Mouse (Mus musculus): ENCODE measurements at regions not wholly inside any gene's neighbourhood (a gene's known extent, or its start where the extent isn't known, plus 50 kb on each side); places are given as distances from the start of the nearest gene placed in this dataset.
"Not testable (repeated sequence)": the region's sequence is repeated elsewhere in the genome, so short reads cannot be mapped to it uniquely, and the experiment has no call there.

- no peaks in the 10 kb centered on the region for H3K4me1 ChIP-seq (ENCODE audit: control insufficient read depth, insufficient read depth, low read length)
- no peak for DNase-seq
- no peak overlapping the region for H3K9ac ChIP-seq (ENCODE audit: low read depth, low read length)
- no peaks in the 10 kb centered on the region for H3K36me3 ChIP-seq (ENCODE audit: control insufficient read depth, insufficient read depth, low read length)
- no peaks in the 10 kb centered on the region for H3K79me2 ChIP-seq (replicated peaks; ENCODE audit: control insufficient read depth, insufficient read depth, low read length)
- TF ChIP-seq CTCF (IDR thresholded peaks at IDR 0.05) (no peak), POLR2A (IDR thresholded peaks at IDR 0.05; ENCODE audit: insufficient read depth, low read depth, low read length) (no peak), EP300 (IDR thresholded peaks at IDR 0.05; ENCODE audit: insufficient read depth, low read depth, low read length) (no peak)
- intact Hi-C loops (cut with DNase I) = no loop called here
- no peak overlapping the region for H3K4me3 ChIP-seq
- 76% methylated on average over 4 of the region's 4 CpGs for WGBS
- no peaks in the 10 kb centered on the region for H3K27me3 ChIP-seq (ENCODE audit: control insufficient read depth, insufficient read depth, low read length)
- no peak overlapping the region for H3K27ac ChIP-seq
These were observed 364.7 kb upstream of the 1700008P02Rik start for GRCm38 (mm10) chr3:6984918-6985317.

GRCm38 (mm10) chr3:6957681-6958080 is 337.4 kb upstream of the 1700008P02Rik start:
- no peaks in the 10 kb centered on the region for H3K79me2 ChIP-seq (replicated peaks; ENCODE audit: control insufficient read depth, insufficient read depth, low read length)
- TF ChIP-seq CTCF (IDR thresholded peaks at IDR 0.05) = no peak
- 85% methylated on average over 7 of the region's 7 CpGs for WGBS
- DNase-seq = no peak
- H3K9ac ChIP-seq (ENCODE audit: low read depth, low read length) = no peak overlapping the region
- no peaks in the 10 kb centered on the region for H3K36me3 ChIP-seq (ENCODE audit: control insufficient read depth, insufficient read depth, low read length)
- no peak overlapping the region for H3K27ac ChIP-seq
- H3K27me3 ChIP-seq (ENCODE audit: control insufficient read depth, insufficient read depth, low read length) = no peaks in the 10 kb centered on the region
- intact Hi-C loops (cut with DNase I) = no loop called here
- H3K4me1 ChIP-seq (ENCODE audit: control insufficient read depth, insufficient read depth, low read length) = no peaks in the 10 kb centered on the region
- no peak overlapping the region for H3K4me3 ChIP-seq

- Histone ChIP-seq H3K9ac (ENCODE audit: low read depth, low read length) (no peak overlapping the region), H3K4me1 (ENCODE audit: control insufficient read depth, insufficient read depth, low read length) (no peaks in the 10 kb centered on the region), H3K27me3 (ENCODE audit: control insufficient read depth, insufficient read depth, low read length) (no peaks in the 10 kb centered on the region), H3K4me3 (no peak overlapping the region), H3K79me2 (replicated peaks; ENCODE audit: control insufficient read depth, insufficient read depth, low read length) (no peaks in the 10 kb centered on the region), H3K36me3 (ENCODE audit: control insufficient read depth, insufficient read depth, low read length) (no peaks in the 10 kb centered on the region), H3K27ac (no peak overlapping the region)
- whole genome bisulfite sequencing = 66% methylated on average over 4 of the region's 4 CpGs
- TF ChIP-seq CTCF (IDR thresholded peaks at IDR 0.05) (no peak), EP300 (IDR thresholded peaks at IDR 0.05; ENCODE audit: insufficient read depth, low read depth, low read length) (no peak), POLR2A (IDR thresholded peaks at IDR 0.05; ENCODE audit: insufficient read depth, low read depth, low read length) (no peak)
- no peak for DNase-seq
- intact Hi-C loops (cut with DNase I) = no loop called here
These were observed 312.4 kb upstream of the 1700008P02Rik start for GRCm38 (mm10) chr3:6932535-6933103.

DNA sequence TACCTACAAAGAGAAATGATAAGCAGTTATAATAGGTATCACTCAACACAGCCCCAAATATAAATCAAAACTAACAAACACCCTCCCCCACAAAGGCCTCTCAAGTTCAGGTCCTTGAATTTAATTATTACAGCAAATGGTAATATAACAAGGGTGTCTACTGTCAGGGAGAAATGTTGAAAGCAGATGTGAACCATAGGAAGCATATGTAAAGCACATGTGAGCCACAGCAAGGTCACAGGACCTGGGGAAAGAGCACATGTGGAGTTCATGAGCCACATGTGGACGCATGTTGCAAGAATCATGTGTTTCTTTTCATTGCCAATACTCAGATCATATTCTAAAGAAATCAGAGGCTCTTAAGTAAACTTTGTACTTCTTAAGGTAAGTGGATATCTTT is 306.5 kb upstream of the 1700008P02Rik start:
- no peak overlapping the region for H3K4me3 ChIP-seq
- H3K27me3 ChIP-seq (ENCODE audit: control insufficient read depth, insufficient read depth, low read length) = no peaks in the 10 kb centered on the region
- TF ChIP-seq EP300 (IDR thresholded peaks at IDR 0.05; ENCODE audit: insufficient read depth, low read depth, low read length) (no peak), POLR2A (IDR thresholded peaks at IDR 0.05; ENCODE audit: insufficient read depth, low read depth, low read length) (no peak), CTCF (IDR thresholded peaks at IDR 0.05) (no peak)
- WGBS = 68% methylated on average over 1 of the region's 1 CpGs
- no peak overlapping the region for H3K27ac ChIP-seq
- intact Hi-C loops (cut with DNase I) = no loop called here
- no peaks in the 10 kb centered on the region for H3K36me3 ChIP-seq (ENCODE audit: control insufficient read depth, insufficient read depth, low read length)
- no peak overlapping the region for H3K9ac ChIP-seq (ENCODE audit: low read depth, low read length)
- no peak for DNase-seq
- H3K79me2 ChIP-seq (replicated peaks; ENCODE audit: control insufficient read depth, insufficient read depth, low read length) = no peaks in the 10 kb centered on the region
- no peaks in the 10 kb centered on the region for H3K4me1 ChIP-seq (ENCODE audit: control insufficient read depth, insufficient read depth, low read length)

GRCm38 (mm10) chr3:6922647-6923046 is 302.4 kb upstream of the 1700008P02Rik start:
- H3K36me3 ChIP-seq (ENCODE audit: control insufficient read depth, insufficient read depth, low read length); H3K27me3 ChIP-seq (ENCODE audit: control insufficient read depth, insufficient read depth, low read length); H3K4me3 ChIP-seq; H3K4me1 ChIP-seq (ENCODE audit: control insufficient read depth, insufficient read depth, low read length); H3K9ac ChIP-seq (ENCODE audit: low read depth, low read length); H3K27ac ChIP-seq; intact Hi-C loops (cut with DNase I); H3K79me2 ChIP-seq (replicated peaks; ENCODE audit: control insufficient read depth, insufficient read depth, low read length); DNase-seq: not testable (repeated sequence)
- WGBS = 33% methylated on average over 2 of the region's 2 CpGs

GRCm38 (mm10) chr3:6920253-6920652 is 300.0 kb upstream of the 1700008P02Rik start:
- no peaks in the 10 kb centered on the region for H3K4me1 ChIP-seq (ENCODE audit: control insufficient read depth, insufficient read depth, low read length)
- intact Hi-C loops (cut with DNase I) = no loop called here
- no peak for DNase-seq
- H3K79me2 ChIP-seq (replicated peaks; ENCODE audit: control insufficient read depth, insufficient read depth, low read length) = no peaks in the 10 kb centered on the region
- no peak overlapping the region for H3K4me3 ChIP-seq
- TF ChIP-seq CTCF (IDR thresholded peaks at IDR 0.05) (no peak), POLR2A (IDR thresholded peaks at IDR 0.05; ENCODE audit: insufficient read depth, low read depth, low read length) (no peak), EP300 (IDR thresholded peaks at IDR 0.05; ENCODE audit: insufficient read depth, low read depth, low read length) (no peak)
- H3K27ac ChIP-seq = no peak overlapping the region
- WGBS = 68% methylated on average over 3 of the region's 3 CpGs
- H3K27me3 ChIP-seq (ENCODE audit: control insufficient read depth, insufficient read depth, low read length) = no peaks in the 10 kb centered on the region
- H3K36me3 ChIP-seq (ENCODE audit: control insufficient read depth, insufficient read depth, low read length) = no peaks in the 10 kb centered on the region
- no peak overlapping the region for H3K9ac ChIP-seq (ENCODE audit: low read depth, low read length)
